Mouse (Mus musculus): ENCODE results near the gene Ap3b2. TPM values are rescaled to one million over a fixed set of nuclear protein-coding genes. Genes with fewer than 3 reads are reported as not detected.
"Not testable (repeated sequence)": the region's sequence is repeated elsewhere in the genome, so short reads cannot be mapped to it uniquely, and the experiment has no call there.

The Ap3b2 gene
- total RNA-seq (2021): not detected
- long read RNA-seq, experiment 1: 0 reads
- long read RNA-seq, experiment 2: 0 reads

GRCm38 (mm10) chr7:81493331-81494021, at the start of gene Ap3b2:
Ap3b2 (minus strand) TSS chr7:81493925.
- DNase-seq: peak; percentile 33 to 53

DNA sequence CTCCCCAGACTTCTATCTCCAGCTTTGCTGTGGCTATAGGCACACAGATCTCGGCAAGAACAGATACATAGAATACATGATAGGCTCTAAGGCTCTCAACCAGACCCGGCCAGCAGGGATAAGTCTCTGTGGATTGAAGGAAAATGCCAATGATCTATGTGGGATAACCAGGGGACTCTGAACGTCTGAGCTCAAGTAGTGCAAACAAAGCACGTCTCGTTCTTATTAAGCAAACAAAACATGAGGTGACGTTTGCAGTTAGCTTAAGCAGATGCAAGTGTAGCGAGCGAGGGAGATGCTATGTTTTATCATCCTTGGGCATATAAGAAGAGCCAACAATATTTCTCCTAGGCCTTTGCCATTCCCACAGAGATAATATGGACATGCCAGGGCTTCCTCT, 49.2 kb upstream of the Ap3b2 start:
- DNase-seq: no peak

DNA sequence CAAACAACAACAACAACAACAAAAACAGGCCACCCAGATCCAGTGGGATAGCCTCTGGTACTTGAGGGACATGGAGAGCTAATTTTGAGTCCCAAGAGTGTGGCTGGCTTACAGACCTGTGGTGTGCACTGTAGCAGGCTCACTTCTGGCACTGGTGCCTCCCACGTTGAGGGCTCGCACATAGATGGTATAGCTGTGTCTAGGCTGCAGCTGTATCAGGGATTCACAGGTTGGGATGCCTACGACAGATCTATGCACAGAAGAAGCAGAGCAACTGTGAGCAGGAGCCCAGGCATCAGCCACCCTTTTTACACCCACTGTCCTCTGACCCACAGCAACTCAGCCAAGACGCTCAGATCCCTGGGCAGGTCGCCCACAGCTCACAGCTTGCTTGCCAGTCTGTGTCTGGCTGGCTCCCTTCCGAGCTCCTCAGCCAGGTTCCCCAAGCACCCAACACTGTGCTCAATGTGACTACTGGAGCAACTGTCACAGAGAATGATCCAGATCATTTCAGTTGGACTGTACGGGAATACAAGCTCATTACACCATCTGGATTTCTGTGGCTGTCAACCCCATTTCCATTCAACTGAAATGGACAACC, 48.3 kb upstream of the Ap3b2 start:
- DNase-seq: peak; percentile 83 to 87

DNA sequence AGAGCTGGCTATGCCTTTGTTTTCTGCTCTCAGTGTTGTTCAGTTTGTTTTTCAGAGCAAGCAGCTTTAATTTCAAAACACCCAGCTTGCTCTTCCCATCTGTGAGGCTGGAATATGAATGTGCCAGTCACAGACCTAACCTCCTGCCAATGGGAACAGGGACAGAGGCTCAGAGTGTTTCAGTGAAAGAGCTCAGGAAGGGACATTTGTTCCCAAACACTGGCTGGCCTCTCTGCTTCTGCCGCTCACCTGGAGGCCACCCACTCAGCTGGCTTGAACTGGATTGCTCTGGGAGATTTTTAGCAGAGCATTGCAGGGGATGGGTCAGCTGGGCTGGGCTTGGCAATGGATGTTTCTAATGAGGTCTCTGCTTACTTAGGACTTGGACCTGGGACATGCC, 47.3 kb upstream of the Ap3b2 start:
- DNase-seq: no peak

- DNase-seq: no peak
Measured at GRCm38 (mm10) chr7:81539565-81539964, 45.8 kb upstream of the Ap3b2 start.

DNA sequence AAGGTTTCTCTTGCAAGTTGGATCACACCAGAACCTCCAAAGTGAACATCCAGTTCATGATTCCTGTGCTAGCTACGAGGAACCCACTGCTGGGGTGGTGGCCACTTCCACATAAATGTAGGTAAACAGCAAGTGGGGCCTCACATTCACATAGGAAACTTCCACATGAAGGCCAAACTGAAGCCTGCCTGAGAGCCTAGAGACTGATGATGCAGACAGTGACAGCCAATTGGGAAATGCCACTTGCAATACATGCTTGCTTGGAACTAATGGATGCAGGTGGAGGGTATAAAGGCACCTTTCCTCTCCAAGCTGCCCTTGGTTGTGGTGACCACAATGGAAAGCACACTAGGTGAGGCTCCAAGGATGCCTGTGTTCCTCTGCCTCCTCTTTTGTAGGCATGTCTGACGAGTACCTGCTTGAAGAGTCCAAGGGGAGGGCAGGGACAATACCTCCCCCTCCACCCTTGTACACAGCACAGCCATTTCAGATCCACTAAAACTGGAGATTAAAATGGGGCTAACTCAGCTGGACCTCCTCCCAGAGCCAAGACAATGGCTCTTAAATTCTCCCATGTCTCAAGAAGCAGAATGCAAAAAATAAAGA, 44.4 kb upstream of the Ap3b2 start:
- no peak for DNase-seq

DNA sequence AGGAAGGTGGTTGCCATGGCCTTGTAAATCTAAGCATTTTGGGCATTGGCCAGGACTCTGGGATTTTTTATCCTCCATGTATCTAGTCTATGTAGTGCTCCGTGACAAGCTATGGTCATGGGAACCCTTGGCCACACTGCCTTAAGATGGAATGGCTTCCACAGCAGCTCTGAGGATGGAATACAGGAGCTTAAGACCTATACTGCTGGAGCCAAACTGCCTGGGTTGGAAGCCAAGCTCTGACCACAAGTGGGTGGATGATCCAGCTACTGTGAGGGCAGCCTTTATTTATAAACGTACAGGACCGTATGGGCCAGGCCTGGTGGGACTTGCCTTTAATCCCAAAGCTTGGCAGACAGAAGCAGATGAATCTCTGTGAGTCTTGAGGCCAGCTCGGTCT, 42.8 kb upstream of the Ap3b2 start:
- DNase-seq: no peak

DNA sequence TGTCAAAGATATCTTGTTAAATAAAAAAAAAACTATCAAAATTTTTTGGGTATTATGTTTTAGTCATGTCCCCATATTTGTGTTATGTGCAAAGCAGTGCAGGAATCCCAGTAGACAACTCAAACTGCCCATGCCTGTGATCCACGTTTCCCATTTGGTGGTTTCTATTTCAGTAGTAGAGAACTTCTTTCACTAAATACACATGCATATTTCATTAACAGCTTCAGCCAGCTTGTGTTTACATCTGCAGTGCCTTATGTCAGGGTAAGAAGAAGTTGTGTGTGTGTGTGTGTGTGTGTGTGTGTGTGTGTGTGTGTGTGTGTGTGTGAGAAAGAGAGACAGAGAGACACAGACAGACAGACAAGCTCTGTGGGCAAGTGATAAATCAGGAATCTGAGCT, 37.7 kb upstream of the Ap3b2 start:
- no peak for DNase-seq

GRCm38 (mm10) chr7:81528918-81529317, 35.2 kb upstream of the Ap3b2 start:
- no peak for DNase-seq

GRCm38 (mm10) chr7:81523663-81524017, 29.9 kb upstream of the Ap3b2 start:
- no peak for DNase-seq

- peak; percentile 91 to 94 for DNase-seq
Measured at GRCm38 (mm10) chr7:81523008-81523662, 29.4 kb upstream of the Ap3b2 start.

DNA sequence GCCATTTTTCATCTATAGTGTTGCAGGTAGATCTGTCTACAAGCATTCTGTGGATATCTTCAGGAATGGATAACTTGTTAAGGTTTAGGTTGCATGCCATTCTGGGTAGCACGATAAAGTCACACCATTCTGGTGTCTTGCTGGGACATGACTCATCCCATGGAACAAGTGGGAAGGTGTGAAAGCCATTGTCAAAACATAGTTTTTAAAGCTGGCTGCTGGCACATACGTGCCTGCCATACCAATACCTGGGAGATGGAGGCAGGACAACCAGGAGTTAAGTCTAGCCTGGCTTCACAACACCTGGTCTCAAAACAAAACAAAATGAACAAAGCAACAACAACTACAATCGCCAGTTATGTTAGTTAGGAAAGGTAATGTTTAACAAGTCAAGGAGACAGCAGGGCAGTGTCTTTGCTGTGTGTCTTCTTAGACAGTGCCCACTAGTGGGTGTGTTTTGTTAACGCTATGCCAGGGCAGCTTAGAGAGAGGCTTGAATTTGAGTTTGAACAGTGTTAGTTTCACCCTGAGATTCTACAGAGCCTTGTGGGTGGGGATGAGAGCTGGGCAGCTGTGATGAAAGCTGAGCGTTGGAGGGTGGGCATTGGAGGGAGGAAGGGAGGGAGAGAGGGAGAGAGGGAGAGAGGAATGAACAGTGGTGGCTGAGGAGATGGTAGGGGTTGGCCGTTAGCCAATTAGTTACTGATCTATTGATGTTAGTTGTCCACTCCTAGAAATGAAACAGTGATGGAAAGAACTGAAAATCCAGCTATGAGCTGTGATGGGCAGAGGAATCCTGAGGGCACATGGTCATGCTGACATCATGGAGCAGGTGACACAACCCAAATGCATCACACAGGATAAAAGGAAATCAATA, 22.7 kb upstream of the Ap3b2 start:
- DNase-seq: no peak

DNA sequence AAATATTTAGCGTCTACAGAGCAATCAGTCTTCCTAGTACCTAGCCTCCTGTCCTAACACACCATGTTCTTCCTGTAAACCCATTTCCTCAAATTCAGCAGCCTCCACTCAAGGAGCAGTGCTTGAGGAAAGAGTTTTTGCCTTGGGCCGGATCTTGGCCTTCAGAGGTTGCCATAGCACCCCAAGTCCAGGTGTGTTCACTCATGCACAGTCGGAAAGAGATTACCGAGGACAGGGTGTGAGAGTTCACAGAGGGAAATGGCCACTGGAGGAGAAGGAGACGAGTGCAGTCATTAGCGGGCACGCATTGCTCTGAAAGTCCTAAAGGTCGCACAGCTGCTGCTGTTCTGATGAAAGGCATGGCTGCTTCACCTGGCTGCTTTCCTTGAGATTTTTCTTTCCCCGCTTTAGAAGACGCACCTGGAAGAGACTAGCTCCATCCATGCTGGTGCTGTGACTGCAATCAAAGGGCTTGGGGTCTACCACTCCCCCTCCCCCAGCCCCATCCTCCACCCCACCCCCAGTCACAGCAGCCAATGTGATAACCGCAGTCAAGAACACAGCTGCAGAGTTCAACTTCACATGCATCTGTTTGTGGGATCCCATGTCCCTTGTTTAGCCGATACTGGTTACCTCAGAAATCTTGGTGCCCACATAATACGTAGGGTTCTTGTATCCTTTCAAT, 21.3 kb upstream of the Ap3b2 start:
- no peak for DNase-seq

DNA sequence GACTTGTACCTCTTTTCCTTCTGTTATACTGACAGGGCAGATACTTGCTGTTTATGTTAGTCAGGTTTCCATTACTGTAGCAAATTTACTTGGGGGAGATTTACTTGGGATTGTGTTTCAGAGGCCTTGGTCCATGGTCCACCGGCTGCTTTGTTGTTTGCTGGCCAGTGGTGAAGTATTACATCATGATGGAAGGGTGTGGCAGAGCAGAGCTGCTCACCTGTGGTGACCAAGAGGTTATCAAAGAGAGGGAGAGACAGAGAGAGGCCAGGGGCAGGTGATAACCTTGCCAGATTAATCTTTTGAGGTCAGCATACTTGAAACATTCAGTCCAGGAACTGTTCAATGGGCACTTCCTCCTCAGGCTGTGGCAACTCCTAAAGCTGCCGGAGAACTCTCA, 7.3 kb upstream of the Ap3b2 start:
- no peak for DNase-seq

DNA sequence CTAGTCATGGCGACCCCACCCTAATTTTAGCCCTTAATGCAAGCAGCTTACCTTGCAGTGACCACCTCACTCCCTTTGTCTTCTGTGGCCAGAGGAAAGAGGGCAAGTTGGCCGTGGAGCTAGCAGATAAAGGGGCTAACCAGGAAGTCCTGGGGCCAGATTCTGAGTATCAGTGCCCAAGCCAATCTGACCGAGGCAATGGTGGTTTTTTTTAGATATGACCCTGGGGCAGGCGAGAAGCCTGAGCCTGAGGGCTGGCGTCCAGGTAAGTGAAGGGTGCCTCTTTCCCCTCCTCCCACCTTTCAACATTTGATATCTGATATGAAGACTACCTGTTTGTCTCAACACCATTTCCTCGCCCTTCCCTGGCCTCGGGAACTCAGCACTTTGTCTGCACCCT, 4.5 kb upstream of the Ap3b2 start, which contains the start of gene BC048679:
Gene BC048679, minus strand, starts transcription at position 101 of the 400 bp plus-strand sequence.
- DNase-seq: no peak

GRCm38 (mm10) chr7:81497171-81497570, 3.4 kb upstream of the Ap3b2 start:
- DNase-seq: no peak

DNA sequence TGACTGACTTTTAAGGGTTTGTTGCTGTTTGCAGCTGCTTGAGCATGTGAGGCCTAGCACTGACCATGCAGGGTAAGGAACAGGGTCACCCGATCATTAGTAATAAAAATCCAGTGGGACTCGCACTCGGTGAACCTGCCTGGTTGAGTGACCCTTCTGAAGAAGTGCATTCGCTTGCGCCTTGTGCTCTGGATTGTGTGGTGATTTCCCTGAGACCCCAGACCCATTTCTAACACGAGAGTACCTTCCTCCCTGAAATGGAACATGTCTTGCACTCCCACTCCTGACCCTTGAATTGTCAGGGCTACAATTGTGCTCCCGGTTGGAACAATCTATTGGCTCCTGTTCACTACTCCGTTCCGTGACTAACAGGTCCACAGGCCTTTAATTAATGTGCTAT, 1.1 kb downstream of the Ap3b2 start:
- DNase-seq: no peak

DNA sequence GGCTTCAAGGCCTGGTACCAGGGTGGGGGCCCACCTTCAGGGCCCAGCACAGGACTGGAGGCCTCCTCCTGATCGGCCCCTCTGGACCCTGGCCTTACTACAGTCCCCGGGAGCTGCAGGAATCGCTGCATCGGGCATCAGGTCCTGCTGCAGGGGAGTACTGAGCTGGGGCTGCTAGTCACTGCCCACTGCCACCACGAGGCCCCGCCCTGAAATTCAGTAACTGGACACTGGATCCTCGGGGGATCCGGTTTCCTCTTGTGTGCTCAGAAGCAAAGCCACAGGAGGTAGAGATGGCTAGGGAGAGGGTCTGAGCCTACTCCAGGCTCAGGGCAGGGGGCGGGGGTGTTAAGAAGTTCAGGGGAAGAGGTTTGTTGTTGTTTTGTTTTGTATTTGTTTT, 4.1 kb downstream of the Ap3b2 start:
- DNase-seq: no peak

DNA sequence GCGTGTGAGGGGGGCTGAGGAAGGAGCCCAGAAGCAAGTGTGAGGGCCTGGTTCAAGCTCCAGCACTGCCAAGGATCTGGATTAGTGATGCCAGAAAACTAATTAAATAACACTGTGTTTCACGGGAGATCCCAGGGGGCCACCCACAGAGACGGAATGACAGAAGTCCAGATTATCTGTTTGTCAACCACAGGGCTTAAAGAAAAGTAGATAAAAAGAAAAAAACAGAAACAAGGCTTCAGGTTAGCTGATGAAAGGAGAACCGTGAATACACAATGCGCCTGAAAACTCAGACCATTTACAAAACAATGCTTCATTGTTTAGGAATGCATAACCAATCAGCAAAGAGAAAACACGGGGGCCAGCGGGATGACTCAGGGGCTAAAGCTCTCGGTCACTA, 12.9 kb downstream of the Ap3b2 start:
- DNase-seq: no peak

DNA sequence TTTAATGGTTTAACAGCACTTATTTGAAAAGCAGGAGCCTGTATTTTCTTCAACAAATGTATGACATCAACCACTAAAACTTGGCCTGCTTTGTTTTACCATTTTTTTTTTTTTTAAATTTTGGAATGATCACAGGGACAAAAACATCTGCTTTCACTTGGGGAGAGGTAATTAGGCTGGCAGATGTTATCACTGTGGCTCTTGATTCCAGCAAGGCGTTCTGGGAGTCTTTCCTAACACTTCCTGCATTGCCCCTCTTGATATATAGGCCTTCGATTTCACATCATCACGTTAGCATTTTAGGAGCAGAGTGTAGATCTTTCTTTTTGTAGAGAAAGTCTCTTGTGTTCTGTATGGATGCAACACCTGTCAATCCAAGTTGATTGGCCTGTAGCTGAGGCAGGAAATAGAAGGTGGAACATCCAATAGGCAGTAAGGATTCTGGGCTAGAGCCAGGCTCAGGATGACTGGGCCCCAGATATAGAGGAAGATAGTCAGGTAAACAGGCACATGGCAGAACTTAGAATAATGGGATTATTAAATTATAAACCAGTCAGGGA, 14.1 kb downstream of the Ap3b2 start:
- DNase-seq: no peak

DNA sequence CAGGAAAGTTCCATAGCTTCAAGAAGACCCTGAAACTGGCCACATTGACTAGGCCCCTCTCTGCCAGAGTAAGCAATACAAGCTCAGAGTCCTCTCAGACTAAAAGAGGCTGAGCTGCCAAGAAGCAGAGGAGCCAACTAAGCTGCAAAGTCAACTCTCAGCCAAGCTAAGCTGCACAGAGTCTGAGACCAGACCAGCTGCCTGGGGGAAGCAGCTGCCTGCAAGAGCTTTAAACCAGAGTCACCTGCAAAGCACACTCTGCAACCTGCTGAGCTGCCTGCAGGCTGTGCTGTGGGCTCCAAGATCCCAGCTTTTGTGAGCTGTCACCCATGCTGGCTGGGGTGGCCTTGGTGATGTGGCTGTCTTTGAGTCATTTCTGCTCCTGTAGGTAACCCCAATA, 15.5 kb downstream of the Ap3b2 start:
- DNase-seq: not testable (repeated sequence)

All from heart, adult 18-20 months (tissue).